Mouse (Mus musculus) lung, embryonic 14.5 days (tissue): ENCODE data around the gene Smad5. TPM values are rescaled to one million over a fixed set of nuclear protein-coding genes. Genes with fewer than 3 reads are reported as not detected.
A peak's percentile ranks its signal among the peaks of the same experiment; 100 is the strongest.

Experiments used
- ATAC-seq: fragments of 200-750 bp; cut with Nextera tagmentation; 2 replicates; pipeline ENCODE4 v1.8.0; 2017; ENCODE audit warnings: mild to moderate bottlenecking, moderate TSS enrichment, moderate library complexity; ENCODE audit not compliant: insufficient read depth
- DNase-seq: peaks from one replicate; pipeline ENCODE4 v3.0.0-alpha.2; 2015
- H3K27ac ChIP-seq: fragments of 300-500 bp; sonication (generic); 2 replicates; pipeline ENCODE4 v1.5.1; 2014; ENCODE audit warnings: low read depth, mild to moderate bottlenecking, moderate library complexity
- H3K27me3 ChIP-seq: fragments of 300-500 bp; sonication (generic); 2 replicates; pipeline ENCODE4 v1.6.1; 2014; ENCODE audit warnings: low read length, control low read depth; ENCODE audit not compliant: insufficient read depth
- H3K36me3 ChIP-seq: fragments of 300-500 bp; sonication (generic); 2 replicates; pipeline ENCODE4 v1.6.1; 2014; ENCODE audit warnings: control low read depth; ENCODE audit not compliant: insufficient read depth
- H3K4me1 ChIP-seq: fragments of 300-500 bp; sonication (generic); 2 replicates; pipeline ENCODE4 v1.6.1; 2014; ENCODE audit warnings: antibody characterized with exemption, control low read depth; ENCODE audit not compliant: insufficient read depth
- H3K4me2 ChIP-seq: fragments of 300-500 bp; sonication (generic); 2 replicates; pipeline ENCODE4 v1.6.1; 2014; ENCODE audit warnings: mild to moderate bottlenecking
- H3K4me3 ChIP-seq: fragments of 300-500 bp; sonication (generic); 2 replicates; pipeline ENCODE4 v1.5.1; 2014; ENCODE audit warnings: low read depth, low read length
- H3K9ac ChIP-seq: fragments of 300-500 bp; sonication (generic); 2 replicates; pipeline ENCODE4 v1.6.1; 2014
- H3K9me3 ChIP-seq: fragments of 300-500 bp; sonication (generic); 2 replicates; pipeline ENCODE4 v1.6.1; 2016; ENCODE audit warnings: low read depth, low read length, control low read depth
- CTCF ChIP-seq: IDR thresholded peaks from 2 replicates; pipeline ENCODE4 v1.5.1; 2016; ENCODE audit warnings: antibody characterized with exemption, low read depth
- WGBS: fragments of 180-500 bp; shearing (Covaris S2); extraction: QIAGEN DNeasy Blood & Tissue Kit; methylation state at CpG from one replicate; pipeline ENCODE4 v1.1.7; 2014; 5-methylcytosine and 5-hydroxymethylcytosine counted together
- polyA plus RNA-seq: library from polyadenylated mRNA; unstranded; fragments of >200 nt; fragmentation: Nextera tagmentation; extraction: Ambion mirVana; gene quantifications from 2 replicates; pipeline ENCODE4 v1.2.1, GENCODE M21; 2014

Smad5 gene
- polyA plus RNA-seq, 1 experiment from 2014 or later, result 62.0 TPM

- Histone ChIP-seq H3K9ac (no peak overlapping the region), H3K27ac (no peak overlapping the region), H3K4me2 (no peak overlapping the region), H3K36me3 (no peaks in the 10 kb centered on the region), H3K9me3 (no peaks in the 10 kb centered on the region), H3K27me3 (no peaks in the 10 kb centered on the region), H3K4me1 (no peaks in the 10 kb centered on the region), H3K4me3 (no peak overlapping the region)
- peak; percentile 95 for ATAC-seq
- TF ChIP-seq CTCF, result no peak
- 25% methylated on average over 11 of the region's 11 CpGs for WGBS
- peak; percentile 84 for DNase-seq
Measured at GRCm38 (mm10) chr13:56671206-56671605, 31.6 kb upstream of the Smad5 start.

GRCm38 (mm10) chr13:56677731-56678130, 25.1 kb upstream of the Smad5 start:
- Histone ChIP-seq H3K4me3 (no peak overlapping the region), H3K27me3 (no peaks in the 10 kb centered on the region), H3K4me1 (peaks cover 30% of the 10 kb centered on the region), H3K27ac (peak overlapping the region; percentile 62; the same call in 1 of the 2 replicates), H3K9ac (no peak overlapping the region), H3K36me3 (no peaks in the 10 kb centered on the region), H3K9me3 (no peaks in the 10 kb centered on the region), H3K4me2 (no peak overlapping the region)
- DNase-seq (no peak), ATAC-seq (no peak)
- TF ChIP-seq CTCF, result no peak
- WGBS, result 71% methylated on average over 4 of the region's 4 CpGs

- no peak overlapping the region for H3K9ac ChIP-seq
- H3K27me3 ChIP-seq, result no peaks in the 10 kb centered on the region
- peaks cover 30% of the 10 kb centered on the region for H3K4me1 ChIP-seq
- WGBS, result 18% methylated on average over 10 of the region's 10 CpGs
- peak overlapping the region; percentile 62 for H3K27ac ChIP-seq
- DNase-seq, result peak; percentile 81
- peak; percentile 69 for ATAC-seq
- no peaks in the 10 kb centered on the region for H3K9me3 ChIP-seq
- peak overlapping the region; percentile 20; the same call in 1 of the 2 replicates for H3K4me2 ChIP-seq
- TF ChIP-seq CTCF, result no peak
- no peak overlapping the region for H3K4me3 ChIP-seq
- no peaks in the 10 kb centered on the region for H3K36me3 ChIP-seq
Measured at GRCm38 (mm10) chr13:56678188-56678787, 24.5 kb upstream of the Smad5 start.

- peak; percentile 65 for DNase-seq
- WGBS, result 36% methylated on average over 10 of the region's 10 CpGs
- Histone ChIP-seq H3K4me1 (peaks cover 30% of the 10 kb centered on the region), H3K9ac (no peak overlapping the region), H3K4me2 (peak overlapping the region; percentile 20; the same call in 1 of the 2 replicates), H3K36me3 (no peaks in the 10 kb centered on the region), H3K9me3 (no peaks in the 10 kb centered on the region), H3K27me3 (no peaks in the 10 kb centered on the region), H3K4me3 (no peak overlapping the region), H3K27ac (peak overlapping the region; percentile 62)
- no peak for TF ChIP-seq CTCF
- ATAC-seq, result peak; percentile 45; the same call in 1 of the 2 replicates
Measured at GRCm38 (mm10) chr13:56678826-56679504, 23.8 kb upstream of the Smad5 start.

- DNase-seq (no peak), ATAC-seq (no peak)
- H3K9ac ChIP-seq, result no peak overlapping the region
Measured at GRCm38 (mm10) chr13:56681924-56682323, 20.9 kb upstream of the Smad5 start.

GRCm38 (mm10) chr13:56682326-56682725, 20.5 kb upstream of the Smad5 start:
- Histone ChIP-seq H3K36me3 (no peaks in the 10 kb centered on the region), H3K9me3 (no peaks in the 10 kb centered on the region), H3K27me3 (no peaks in the 10 kb centered on the region), H3K4me2 (peak overlapping the region; percentile 28), H3K4me3 (no peak overlapping the region), H3K9ac (no peak overlapping the region), H3K4me1 (peaks cover 30% of the 10 kb centered on the region), H3K27ac (peak overlapping the region; percentile 66; the same call in 1 of the 2 replicates)
- 63% methylated on average over 17 of the region's 17 CpGs for WGBS
- DNase-seq (peak; percentile 84), ATAC-seq (peak; percentile 55)
- no peak for TF ChIP-seq CTCF

More at GRCm38 (mm10) chr13:56681924-56682323, 20.9 kb upstream of the Smad5 start:
- no peaks in the 10 kb centered on the region for H3K36me3 ChIP-seq
- no peaks in the 10 kb centered on the region for H3K9me3 ChIP-seq
- H3K27ac ChIP-seq, result peak overlapping the region; percentile 66; the same call in 1 of the 2 replicates
- no peaks in the 10 kb centered on the region for H3K27me3 ChIP-seq
- TF ChIP-seq CTCF, result no peak
- peaks cover 30% of the 10 kb centered on the region for H3K4me1 ChIP-seq
- H3K4me2 ChIP-seq, result peak overlapping the region; percentile 28
- WGBS, result 46% methylated on average over 4 of the region's 4 CpGs
- H3K4me3 ChIP-seq, result no peak overlapping the region

GRCm38 (mm10) chr13:56683306-56683705, 19.5 kb upstream of the Smad5 start:
- DNase-seq, result no peak
- no peak overlapping the region for H3K4me3 ChIP-seq
- H3K27ac ChIP-seq, result no peak overlapping the region
- TF ChIP-seq CTCF, result no peak
- H3K9me3 ChIP-seq, result no peaks in the 10 kb centered on the region
- no peak overlapping the region for H3K9ac ChIP-seq
- no peak for ATAC-seq
- no peaks in the 10 kb centered on the region for H3K27me3 ChIP-seq
- 84% methylated on average over 7 of the region's 7 CpGs for WGBS
- H3K4me1 ChIP-seq, result peaks cover 21% of the 10 kb centered on the region
- no peaks in the 10 kb centered on the region for H3K36me3 ChIP-seq
- H3K4me2 ChIP-seq, result no peak overlapping the region
